Mouse (Mus musculus) E14TG2a.4 (cell line): ENCODE results near the gene Ppan.

Experiments used
- CTCF ChIP-seq: conservative IDR thresholded peaks from 2 replicates; pipeline ENCODE4 v1.5.1; 2014; ENCODE audit warnings: low read length
- NANOG ChIP-seq: IDR thresholded peaks from 2 replicates; pipeline ENCODE4 v1.6.1; 2014; ENCODE audit warnings: borderline replicate concordance, low read length, mixed read lengths
- POU5F1 ChIP-seq: IDR thresholded peaks from 2 replicates; pipeline ENCODE4 v1.6.1; 2014; ENCODE audit warnings: low read length, borderline replicate concordance

DNA sequence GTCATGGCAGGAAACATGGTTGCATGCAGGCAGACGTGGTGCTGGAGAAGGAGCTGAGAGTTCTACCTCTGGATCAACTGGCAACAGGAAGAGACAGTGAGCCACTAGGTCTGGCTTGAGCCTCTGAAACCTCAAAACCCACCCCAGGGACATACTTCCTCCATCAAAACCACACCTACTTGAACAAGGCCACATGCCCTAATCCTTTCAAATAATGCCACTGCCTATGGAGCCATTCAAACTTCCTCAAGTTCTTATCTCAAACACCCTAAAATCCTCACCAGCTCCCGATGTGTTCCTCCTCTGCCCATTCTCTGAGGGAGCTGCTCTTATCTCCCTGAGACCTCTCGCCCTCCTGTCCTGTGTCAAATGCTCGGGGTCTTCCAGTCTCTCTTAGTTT lies 45.8 kb upstream of the Ppan start:
- no peak for TF ChIP-seq CTCF
- TF ChIP-seq POU5F1 = no peak
- TF ChIP-seq NANOG = no peak
